Mouse (Mus musculus): ENCODE data around the gene Kctd2. TPM values are rescaled to one million over a fixed set of nuclear protein-coding genes. Genes with fewer than 3 reads are reported as not detected.
"Not testable (repeated sequence)": the region's sequence is repeated elsewhere in the genome, so short reads cannot be mapped to it uniquely, and the experiment has no call there.

Gene Kctd2
- polyA plus RNA-seq, 2 experiments = 26.3 to 30.5 TPM

GRCm38 (mm10) chr11:115475025-115475757 is 55.3 kb downstream of the Kctd2 start, which contains the start of gene Armc7:
TSS of gene Armc7 (plus strand) at chr11:115475667.
- Histone ChIP-seq H3K27me3 (ENCODE audit: control insufficient read depth, insufficient read depth, low read length) (no peaks in the 10 kb centered on the region), H3K4me1 (ENCODE audit: control insufficient read depth, insufficient read depth, low read length) (peaks cover 9% of the 10 kb centered on the region; the same call in 1 of the 2 replicates), H3K4me3 (replicated peaks; ENCODE audit: low read length) (peak within 1 kb of the TSS; percentile 86), H3K36me3 (ENCODE audit: control insufficient read depth, insufficient read depth, low read length) (no peaks in the 10 kb centered on the region), H3K9me3 (ENCODE audit: control insufficient read depth, low read length) (no peaks in the 10 kb centered on the region), H3K4me2 (replicated peaks; ENCODE audit: low read depth, low read length, severe bottlenecking) (peak within 1 kb of the TSS; percentile 92), H3K9ac (ENCODE audit: low read depth, low read length, severe bottlenecking) (peak within 1 kb of the TSS; percentile 77), H3K27ac (replicated peaks; ENCODE audit: low read depth, low read length) (peak within 1 kb of the TSS; percentile 35; the same call in 1 of the 2 replicates)
- peak; percentile 97 for ATAC-seq (ENCODE audit: low FRiP score, low read depth)
- peak; percentile 91; the same call in 1 of the 2 replicates for TF ChIP-seq POLR2A (IDR thresholded peaks at IDR 0.05; ENCODE audit: borderline replicate concordance, extremely low read depth, insufficient read depth, insufficient read length)
- DNase-seq (ENCODE audit: low spot score) = peak; percentile 98
- WGBS = under 1% methylated on average over 26 of the region's 26 CpGs

GRCm38 (mm10) chr11:115475758-115476237 is 55.9 kb downstream of the Kctd2 start:
- Histone ChIP-seq H3K9ac (ENCODE audit: low read depth, low read length, severe bottlenecking) (peak overlapping the region; percentile 77), H3K9me3 (ENCODE audit: control insufficient read depth, low read length) (no peaks in the 10 kb centered on the region), H3K4me2 (replicated peaks; ENCODE audit: low read depth, low read length, severe bottlenecking) (peak overlapping the region; percentile 92), H3K4me1 (ENCODE audit: control insufficient read depth, insufficient read depth, low read length) (peaks cover 9% of the 10 kb centered on the region; the same call in 1 of the 2 replicates), H3K27ac (replicated peaks; ENCODE audit: low read depth, low read length) (no peak overlapping the region), H3K27me3 (ENCODE audit: control insufficient read depth, insufficient read depth, low read length) (no peaks in the 10 kb centered on the region), H3K36me3 (ENCODE audit: control insufficient read depth, insufficient read depth, low read length) (no peaks in the 10 kb centered on the region), H3K4me3 (replicated peaks; ENCODE audit: low read length) (peak overlapping the region; percentile 86)
- ATAC-seq (ENCODE audit: low FRiP score, low read depth) (no peak), DNase-seq (ENCODE audit: low spot score) (no peak)
- no peak for TF ChIP-seq POLR2A (IDR thresholded peaks at IDR 0.05; ENCODE audit: borderline replicate concordance, extremely low read depth, insufficient read depth, insufficient read length)
- 4% methylated on average over 28 of the region's 28 CpGs for WGBS

GRCm38 (mm10) chr11:115476630-115477029 is 56.7 kb downstream of the Kctd2 start:
- not testable (repeated sequence) for ATAC-seq (ENCODE audit: low FRiP score, low read depth); H3K4me1 ChIP-seq (ENCODE audit: control insufficient read depth, insufficient read depth, low read length); H3K36me3 ChIP-seq (ENCODE audit: control insufficient read depth, insufficient read depth, low read length); DNase-seq (ENCODE audit: low spot score); H3K4me3 ChIP-seq (replicated peaks; ENCODE audit: low read length); H3K27ac ChIP-seq (replicated peaks; ENCODE audit: low read depth, low read length); H3K9me3 ChIP-seq (ENCODE audit: control insufficient read depth, low read length); H3K27me3 ChIP-seq (ENCODE audit: control insufficient read depth, insufficient read depth, low read length); H3K9ac ChIP-seq (ENCODE audit: low read depth, low read length, severe bottlenecking)
- 75% methylated on average over 4 of the region's 4 CpGs for WGBS
- peak overlapping the region; percentile 92 for H3K4me2 ChIP-seq (replicated peaks; ENCODE audit: low read depth, low read length, severe bottlenecking)

- H3K4me1 ChIP-seq (ENCODE audit: control insufficient read depth, insufficient read depth, low read length); ATAC-seq (ENCODE audit: low FRiP score, low read depth); DNase-seq (ENCODE audit: low spot score); H3K4me2 ChIP-seq (replicated peaks; ENCODE audit: low read depth, low read length, severe bottlenecking); H3K27me3 ChIP-seq (ENCODE audit: control insufficient read depth, insufficient read depth, low read length); H3K4me3 ChIP-seq (replicated peaks; ENCODE audit: low read length); H3K36me3 ChIP-seq (ENCODE audit: control insufficient read depth, insufficient read depth, low read length); H3K9me3 ChIP-seq (ENCODE audit: control insufficient read depth, low read length); H3K27ac ChIP-seq (replicated peaks; ENCODE audit: low read depth, low read length): not testable (repeated sequence)
- 84% methylated on average over 7 of the region's 7 CpGs for WGBS
- 0 out of 2 replicates have a peak overlapping the region, but pooled peaks have one; percentile 16 for H3K9ac ChIP-seq (ENCODE audit: low read depth, low read length, severe bottlenecking)
Observed at GRCm38 (mm10) chr11:115477388-115477787, 57.5 kb downstream of the Kctd2 start.

- DNase-seq (ENCODE audit: low spot score) = no peak
- WGBS = 86% methylated on average over 9 of the region's 9 CpGs
Observed at GRCm38 (mm10) chr11:115478296-115478938, 58.5 kb downstream of the Kctd2 start.

More at GRCm38 (mm10) chr11:115478296-115478938, 58.5 kb downstream of the Kctd2 start:
- Histone ChIP-seq H3K4me3 (replicated peaks; ENCODE audit: low read length) (no peak overlapping the region), H3K27ac (replicated peaks; ENCODE audit: low read depth, low read length) (no peak overlapping the region), H3K4me1 (ENCODE audit: control insufficient read depth, insufficient read depth, low read length) (peaks cover 8% of the 10 kb centered on the region; the same call in 1 of the 2 replicates), H3K9me3 (ENCODE audit: control insufficient read depth, low read length) (no peaks in the 10 kb centered on the region), H3K27me3 (ENCODE audit: control insufficient read depth, insufficient read depth, low read length) (no peaks in the 10 kb centered on the region), H3K36me3 (ENCODE audit: control insufficient read depth, insufficient read depth, low read length) (no peaks in the 10 kb centered on the region), H3K4me2 (replicated peaks; ENCODE audit: low read depth, low read length, severe bottlenecking) (no peak overlapping the region), H3K9ac (ENCODE audit: low read depth, low read length, severe bottlenecking) (no peak overlapping the region)
- TF ChIP-seq POLR2A (IDR thresholded peaks at IDR 0.05; ENCODE audit: borderline replicate concordance, extremely low read depth, insufficient read depth, insufficient read length) = no peak
- ATAC-seq (ENCODE audit: low FRiP score, low read depth) = no peak

Small RNA genes within 50 kb of the gene (microRNA-seq; reads per million reads assigned to microRNA genes)
- gene Mir3968 = not detected

Other genes starting within 250 kb of the Kctd2 start
- 9.2 and 16.9 TPM in 2 replicates for gene Tmem104, start 232.6 kb upstream of the Kctd2 start, polyA plus RNA-seq (2012; rRNA removed)
- gene Tmem104, start 232.6 kb upstream of the Kctd2 start, polyA plus RNA-seq (2014; fragmentation: Nextera tagmentation; extraction: Ambion mirVana) = 11.4 and 12.4 TPM in 2 replicates
- gene Nat9, start 232.3 kb upstream of the Kctd2 start, polyA plus RNA-seq (2012; rRNA removed) = 25.6 and 32.1 TPM in 2 replicates
- 20.0 and 24.3 TPM in 2 replicates for gene Nat9, start 232.3 kb upstream of the Kctd2 start, polyA plus RNA-seq (2014; fragmentation: Nextera tagmentation; extraction: Ambion mirVana)
- 0.20 and 0.21 TPM in 2 replicates for gene Grin2c, start 152.9 kb upstream of the Kctd2 start, polyA plus RNA-seq (2012; rRNA removed)
- gene Grin2c, start 152.9 kb upstream of the Kctd2 start, polyA plus RNA-seq (2014; fragmentation: Nextera tagmentation; extraction: Ambion mirVana) = not detected in 2 replicates
- 16.8 and 21.8 TPM in 2 replicates for gene Fdxr, start 143.1 kb upstream of the Kctd2 start, polyA plus RNA-seq (2012; rRNA removed)
- gene Fdxr, start 143.1 kb upstream of the Kctd2 start, polyA plus RNA-seq (2014; fragmentation: Nextera tagmentation; extraction: Ambion mirVana) = 11.5 and 13.0 TPM in 2 replicates
- 0.35 and 0.40 TPM in 2 replicates for gene Fads6, start 122.5 kb upstream of the Kctd2 start, polyA plus RNA-seq (2012; rRNA removed)
- 0.12 TPM in 1 of 2 replicates, not detected in the other for gene Fads6, start 122.5 kb upstream of the Kctd2 start, polyA plus RNA-seq (2014; fragmentation: Nextera tagmentation; extraction: Ambion mirVana)
- gene Otop2, start 113.0 kb upstream of the Kctd2 start, polyA plus RNA-seq (2012; rRNA removed) = 0.29 and 0.44 TPM in 2 replicates
- 0.08 and 0.19 TPM in 2 replicates for gene Otop2, start 113.0 kb upstream of the Kctd2 start, polyA plus RNA-seq (2014; fragmentation: Nextera tagmentation; extraction: Ambion mirVana)
- not detected in 2 replicates for gene Ush1g, start 98.1 kb upstream of the Kctd2 start, polyA plus RNA-seq (2012; rRNA removed)
- gene Ush1g, start 98.1 kb upstream of the Kctd2 start, polyA plus RNA-seq (2014; fragmentation: Nextera tagmentation; extraction: Ambion mirVana) = not detected in 2 replicates
- not detected in 2 replicates for gene Otop3, start 85.4 kb upstream of the Kctd2 start, polyA plus RNA-seq (2012; rRNA removed)
- gene Otop3, start 85.4 kb upstream of the Kctd2 start, polyA plus RNA-seq (2014; fragmentation: Nextera tagmentation; extraction: Ambion mirVana) = not detected in 2 replicates
- gene Hid1, start 52.4 kb upstream of the Kctd2 start, polyA plus RNA-seq (2012; rRNA removed) = 4.5 and 5.9 TPM in 2 replicates
- gene Hid1, start 52.4 kb upstream of the Kctd2 start, polyA plus RNA-seq (2014; fragmentation: Nextera tagmentation; extraction: Ambion mirVana) = 2.1 and 2.3 TPM in 2 replicates
- 18.8 and 23.9 TPM in 2 replicates for gene Cdr2l, start 38.2 kb upstream of the Kctd2 start, polyA plus RNA-seq (2012; rRNA removed)
- gene Cdr2l, start 38.2 kb upstream of the Kctd2 start, polyA plus RNA-seq (2014; fragmentation: Nextera tagmentation; extraction: Ambion mirVana) = 10.9 and 11.1 TPM in 2 replicates
- gene Mrpl58, start 16.4 kb upstream of the Kctd2 start, polyA plus RNA-seq (2012; rRNA removed) = 76.7 and 92.2 TPM in 2 replicates
- 169 and 181 TPM in 2 replicates for gene Mrpl58, start 16.4 kb upstream of the Kctd2 start, polyA plus RNA-seq (2014; fragmentation: Nextera tagmentation; extraction: Ambion mirVana)
- 294 and 427 TPM in 2 replicates for gene Atp5h, start 166 bp upstream of the Kctd2 start, polyA plus RNA-seq (2012; rRNA removed)
- 870 and 933 TPM in 2 replicates for gene Atp5h, start 166 bp upstream of the Kctd2 start, polyA plus RNA-seq (2014; fragmentation: Nextera tagmentation; extraction: Ambion mirVana)
- not detected in 2 replicates for gene Trim80, start 20.4 kb downstream of the Kctd2 start, polyA plus RNA-seq (2012; rRNA removed)
- gene Trim80, start 20.4 kb downstream of the Kctd2 start, polyA plus RNA-seq (2014; fragmentation: Nextera tagmentation; extraction: Ambion mirVana) = 0.15 TPM in 1 of 2 replicates, not detected in the other
- gene Slc16a5, start 42.3 kb downstream of the Kctd2 start, polyA plus RNA-seq (2012; rRNA removed) = 0.04 and 0.08 TPM in 2 replicates
- not detected in 2 replicates for gene Slc16a5, start 42.3 kb downstream of the Kctd2 start, polyA plus RNA-seq (2014; fragmentation: Nextera tagmentation; extraction: Ambion mirVana)
- 7.5 and 9.7 TPM in 2 replicates for gene Armc7, start 55.5 kb downstream of the Kctd2 start, polyA plus RNA-seq (2012; rRNA removed)
- gene Armc7, start 55.5 kb downstream of the Kctd2 start, polyA plus RNA-seq (2014; fragmentation: Nextera tagmentation; extraction: Ambion mirVana) = 8.4 and 8.5 TPM in 2 replicates
- gene Nt5c, start 71.7 kb downstream of the Kctd2 start, polyA plus RNA-seq (2012; rRNA removed) = 51.8 and 55.4 TPM in 2 replicates
- 70.6 and 76.6 TPM in 2 replicates for gene Nt5c, start 71.7 kb downstream of the Kctd2 start, polyA plus RNA-seq (2014; fragmentation: Nextera tagmentation; extraction: Ambion mirVana)
- gene Jpt1, start 94.3 kb downstream of the Kctd2 start, polyA plus RNA-seq (2012; rRNA removed) = 411 and 458 TPM in 2 replicates
- gene Jpt1, start 94.3 kb downstream of the Kctd2 start, polyA plus RNA-seq (2014; fragmentation: Nextera tagmentation; extraction: Ambion mirVana) = 541 and 547 TPM in 2 replicates
- gene Sumo2, start 116.1 kb downstream of the Kctd2 start, polyA plus RNA-seq (2012; rRNA removed) = 543 and 563 TPM in 2 replicates
- 942 and 968 TPM in 2 replicates for gene Sumo2, start 116.1 kb downstream of the Kctd2 start, polyA plus RNA-seq (2014; fragmentation: Nextera tagmentation; extraction: Ambion mirVana)
- gene Nup85, start 144.3 kb downstream of the Kctd2 start, polyA plus RNA-seq (2012; rRNA removed) = 184 and 187 TPM in 2 replicates
- gene Nup85, start 144.3 kb downstream of the Kctd2 start, polyA plus RNA-seq (2014; fragmentation: Nextera tagmentation; extraction: Ambion mirVana) = 144 and 148 TPM in 2 replicates
- 40.2 and 47.4 TPM in 2 replicates for gene Mrps7, start 183.8 kb downstream of the Kctd2 start, polyA plus RNA-seq (2012; rRNA removed)
- gene Mrps7, start 183.8 kb downstream of the Kctd2 start, polyA plus RNA-seq (2014; fragmentation: Nextera tagmentation; extraction: Ambion mirVana) = 86.6 and 89.0 TPM in 2 replicates
- 39.5 and 48.2 TPM in 2 replicates for gene Gga3, start 183.9 kb downstream of the Kctd2 start, polyA plus RNA-seq (2012; rRNA removed)
- gene Gga3, start 183.9 kb downstream of the Kctd2 start, polyA plus RNA-seq (2014; fragmentation: Nextera tagmentation; extraction: Ambion mirVana) = 17.7 and 19.1 TPM in 2 replicates
- gene Mif4gd, start 192.8 kb downstream of the Kctd2 start, polyA plus RNA-seq (2012; rRNA removed) = 34.2 and 36.1 TPM in 2 replicates
- 23.1 and 23.5 TPM in 2 replicates for gene Mif4gd, start 192.8 kb downstream of the Kctd2 start, polyA plus RNA-seq (2014; fragmentation: Nextera tagmentation; extraction: Ambion mirVana)
- gene Slc25a19, start 208.2 kb downstream of the Kctd2 start, polyA plus RNA-seq (2012; rRNA removed) = 30.7 and 36.3 TPM in 2 replicates
- 20.9 and 26.9 TPM in 2 replicates for gene Slc25a19, start 208.2 kb downstream of the Kctd2 start, polyA plus RNA-seq (2014; fragmentation: Nextera tagmentation; extraction: Ambion mirVana)

Measured in limb, embryonic 14.5 days (tissue).